Mouse (Mus musculus): ENCODE results near the gene Hist1h2bn. TPM values are rescaled to one million over a fixed set of nuclear protein-coding genes. Genes with fewer than 3 reads are reported as not detected.
"Not testable (repeated sequence)": the region's sequence is repeated elsewhere in the genome, so short reads cannot be mapped to it uniquely, and the experiment has no call there.

The Hist1h2bn gene
- polyA plus RNA-seq, 1 experiment: 2.4 TPM

DNA sequence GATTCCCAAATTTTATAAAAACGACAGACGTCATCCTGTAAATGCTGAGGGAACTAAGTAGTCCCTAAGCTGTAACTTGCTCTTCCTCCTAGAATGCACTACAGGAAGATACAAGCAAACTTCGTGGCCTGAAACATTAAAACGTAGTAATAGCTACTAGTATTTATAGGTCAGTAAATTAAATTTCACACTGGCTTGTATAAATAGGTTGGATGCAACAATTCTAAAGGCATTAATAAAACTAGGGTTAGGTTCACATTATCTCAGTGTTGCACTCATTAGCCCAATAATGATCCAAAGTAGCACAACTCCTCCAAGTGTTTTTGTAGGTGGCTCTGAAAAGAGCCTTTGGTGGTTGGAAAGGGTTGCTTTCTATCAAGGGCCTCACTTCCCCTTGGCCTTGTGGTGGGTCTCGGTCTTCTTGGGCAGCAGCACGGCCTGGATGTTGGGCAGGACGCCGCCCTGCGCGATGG, 836 bp upstream of the Hist1h2bn start:
- no peak for DNase-seq
- TF ChIP-seq CTCF (IDR thresholded peaks at IDR 0.05; ENCODE audit: insufficient read depth, low read length) (no peak), POLR2A (IDR thresholded peaks at IDR 0.05; ENCODE audit: borderline replicate concordance, extremely low read depth, low read depth, low read length) (no peak)
- Histone ChIP-seq H3K4me1 (ENCODE audit: control insufficient read depth, insufficient read depth, low read length) (peaks cover 8% of the 10 kb centered on the region), H3K4me3 (replicated peaks; ENCODE audit: extremely low read depth, low read depth, low read length) (peak overlapping the region; percentile 45)
- WGBS: 2% methylated on average over 10 of the region's 10 CpGs

- not testable (repeated sequence) for H3K4me1 ChIP-seq (ENCODE audit: control insufficient read depth, insufficient read depth, low read length)
- peak overlapping the region; percentile 47 for H3K4me3 ChIP-seq (replicated peaks; ENCODE audit: extremely low read depth, low read depth, low read length)
- WGBS: under 1% methylated on average over 21 of the region's 26 CpGs
- peak; percentile 11 for DNase-seq
Observed at GRCm38 (mm10) chr13:21754294-21755001, 525 bp downstream of the Hist1h2bn start.

GRCm38 (mm10) chr13:21755707-21756106, 1.8 kb downstream of the Hist1h2bn start:
- no peak overlapping the region for H3K4me3 ChIP-seq (replicated peaks; ENCODE audit: extremely low read depth, low read depth, low read length)
- peaks cover 3% of the 10 kb centered on the region; the same call in 1 of the 2 replicates for H3K4me1 ChIP-seq (ENCODE audit: control insufficient read depth, insufficient read depth, low read length)
- TF ChIP-seq CTCF (IDR thresholded peaks at IDR 0.05; ENCODE audit: insufficient read depth, low read length): no peak
- TF ChIP-seq POLR2A (IDR thresholded peaks at IDR 0.05; ENCODE audit: borderline replicate concordance, extremely low read depth, low read depth, low read length): no peak
- 46% methylated on average over 1 of the region's 1 CpGs for WGBS
- DNase-seq: no peak

DNA sequence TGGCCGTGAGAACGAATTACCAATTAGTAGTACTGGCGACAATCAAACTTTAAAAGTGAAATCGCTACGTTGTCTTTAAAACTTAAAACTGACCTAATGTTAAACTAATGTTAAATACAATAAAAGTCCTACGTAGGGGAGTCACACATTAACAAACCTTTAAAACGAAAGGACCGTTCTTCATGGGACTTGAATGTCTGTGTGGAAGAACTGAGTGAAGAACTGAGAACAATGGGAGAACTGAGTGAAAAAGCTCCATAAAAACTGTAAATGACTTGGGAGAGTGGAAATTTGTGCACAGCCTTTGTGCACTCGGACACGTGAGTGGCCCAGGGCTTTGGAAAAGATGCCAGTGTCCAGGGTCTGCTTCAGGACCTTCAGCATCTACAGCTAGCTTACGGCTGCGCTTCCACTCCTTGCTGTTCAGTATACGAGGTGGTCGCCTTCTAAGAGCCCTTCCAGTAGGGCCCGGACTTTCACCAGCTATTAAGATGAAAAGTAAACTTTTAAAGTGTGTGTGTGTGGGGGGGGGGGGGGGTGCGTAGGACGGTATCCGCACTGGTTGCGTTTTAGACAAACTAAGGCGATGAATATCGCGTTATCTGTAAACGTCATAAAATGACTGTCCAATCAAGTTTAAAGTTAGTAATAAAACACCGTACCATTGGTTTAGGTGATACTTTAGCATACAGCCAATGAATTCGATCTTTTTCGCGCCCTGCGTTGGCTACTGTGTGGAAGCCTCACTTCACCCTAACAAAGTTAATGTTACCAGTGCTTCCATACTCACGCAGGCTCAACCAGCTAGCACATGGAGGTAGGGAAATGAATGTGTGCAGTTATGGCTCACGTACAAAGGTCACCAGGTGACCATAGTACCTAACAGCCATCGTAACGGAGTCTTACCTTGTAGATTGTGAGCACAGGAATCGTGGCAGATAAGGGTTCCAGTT, 25.2 kb downstream of the Hist1h2bn start:
- DNase-seq: peak; percentile 45
- Histone ChIP-seq H3K4me1 (ENCODE audit: control insufficient read depth, insufficient read depth, low read length) (peaks cover 10% of the 10 kb centered on the region), H3K4me3 (replicated peaks; ENCODE audit: extremely low read depth, low read depth, low read length) (peak overlapping the region; percentile 81)
- 1% methylated on average over 33 of the region's 33 CpGs for WGBS
- TF ChIP-seq CTCF (IDR thresholded peaks at IDR 0.05; ENCODE audit: insufficient read depth, low read length) (no peak), POLR2A (IDR thresholded peaks at IDR 0.05; ENCODE audit: borderline replicate concordance, extremely low read depth, low read depth, low read length) (peak; percentile 22; the same call in 1 of the 2 replicates)

DNA sequence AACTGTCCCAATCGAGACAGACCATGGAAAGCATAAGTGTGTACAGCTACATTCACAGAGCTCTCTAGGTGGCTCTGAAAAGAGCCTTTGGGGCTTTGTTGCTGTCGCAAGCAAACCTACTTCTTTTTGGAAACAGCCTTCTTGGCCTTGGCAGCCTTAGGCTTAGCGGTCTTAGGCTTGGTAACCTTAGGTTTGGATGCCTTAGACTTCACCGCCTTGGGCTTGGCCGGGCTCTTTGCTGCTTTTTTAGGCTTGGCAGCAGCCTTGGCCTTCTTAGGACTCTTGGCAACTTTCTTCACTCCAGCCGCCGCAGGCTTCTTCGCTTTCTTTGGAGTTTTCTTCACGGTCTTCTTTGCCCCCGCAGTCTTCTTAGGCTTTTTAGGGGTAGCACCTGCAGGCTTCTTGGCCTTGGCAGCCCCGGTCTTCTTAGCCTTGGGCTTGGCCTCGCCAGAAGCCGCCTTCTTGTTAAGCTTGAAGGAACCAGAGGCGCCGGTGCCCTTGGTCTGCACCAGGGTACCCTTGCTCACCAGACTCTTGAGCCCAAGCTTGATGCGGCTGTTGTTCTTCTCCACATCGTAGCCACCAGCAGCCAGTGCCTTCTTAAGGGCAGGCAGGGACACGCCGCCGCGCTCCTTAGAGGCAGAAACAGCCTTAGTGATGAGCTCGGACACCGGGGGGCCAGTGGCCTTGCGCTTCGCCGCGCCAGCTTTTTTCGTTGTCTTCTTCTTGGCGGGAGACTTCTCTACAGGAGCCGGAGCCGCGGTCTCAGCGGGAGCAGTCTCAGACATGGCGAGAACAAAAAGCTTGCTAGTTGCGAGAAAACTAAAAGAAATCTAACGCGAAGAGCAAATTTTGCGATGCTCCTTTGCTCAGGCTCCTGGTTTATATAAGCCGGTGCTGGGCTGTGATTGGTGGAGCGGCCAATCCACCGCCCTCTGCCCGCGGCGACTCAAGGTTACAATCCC, 26.1 kb downstream of the Hist1h2bn start, which contains the start of gene Hist1h1b:
TSS of gene Hist1h1b (minus strand) at position 859 of the 965 bp plus-strand sequence.
- 1% methylated on average over 44 of the region's 44 CpGs for WGBS
- no peak for TF ChIP-seq CTCF (IDR thresholded peaks at IDR 0.05; ENCODE audit: insufficient read depth, low read length)
- no peak for TF ChIP-seq POLR2A (IDR thresholded peaks at IDR 0.05; ENCODE audit: borderline replicate concordance, extremely low read depth, low read depth, low read length)
- Histone ChIP-seq H3K4me1 (ENCODE audit: control insufficient read depth, insufficient read depth, low read length) (peaks cover 10% of the 10 kb centered on the region), H3K4me3 (replicated peaks; ENCODE audit: extremely low read depth, low read depth, low read length) (peak within 1 kb of the TSS; percentile 81)
- peak; percentile 47 for DNase-seq

GRCm38 (mm10) chr13:21781021-21781555, 27.2 kb downstream of the Hist1h2bn start:
- no peak for DNase-seq
- 52% methylated on average over 6 of the region's 6 CpGs for WGBS
- H3K4me3 ChIP-seq (replicated peaks; ENCODE audit: extremely low read depth, low read depth, low read length): no peak overlapping the region
- peaks cover 10% of the 10 kb centered on the region for H3K4me1 ChIP-seq (ENCODE audit: control insufficient read depth, insufficient read depth, low read length)
- no peak for TF ChIP-seq CTCF (IDR thresholded peaks at IDR 0.05; ENCODE audit: insufficient read depth, low read length)
- no peak for TF ChIP-seq POLR2A (IDR thresholded peaks at IDR 0.05; ENCODE audit: borderline replicate concordance, extremely low read depth, low read depth, low read length)

- 91% methylated on average over 1 of the region's 1 CpGs for WGBS
- TF ChIP-seq POLR2A (IDR thresholded peaks at IDR 0.05; ENCODE audit: borderline replicate concordance, extremely low read depth, low read depth, low read length): no peak
- no peak for TF ChIP-seq CTCF (IDR thresholded peaks at IDR 0.05; ENCODE audit: insufficient read depth, low read length)
- peaks cover 10% of the 10 kb centered on the region for H3K4me1 ChIP-seq (ENCODE audit: control insufficient read depth, insufficient read depth, low read length)
- DNase-seq: no peak
- no peak overlapping the region for H3K4me3 ChIP-seq (replicated peaks; ENCODE audit: extremely low read depth, low read depth, low read length)
Observed at GRCm38 (mm10) chr13:21781639-21782038, 27.7 kb downstream of the Hist1h2bn start.

DNA sequence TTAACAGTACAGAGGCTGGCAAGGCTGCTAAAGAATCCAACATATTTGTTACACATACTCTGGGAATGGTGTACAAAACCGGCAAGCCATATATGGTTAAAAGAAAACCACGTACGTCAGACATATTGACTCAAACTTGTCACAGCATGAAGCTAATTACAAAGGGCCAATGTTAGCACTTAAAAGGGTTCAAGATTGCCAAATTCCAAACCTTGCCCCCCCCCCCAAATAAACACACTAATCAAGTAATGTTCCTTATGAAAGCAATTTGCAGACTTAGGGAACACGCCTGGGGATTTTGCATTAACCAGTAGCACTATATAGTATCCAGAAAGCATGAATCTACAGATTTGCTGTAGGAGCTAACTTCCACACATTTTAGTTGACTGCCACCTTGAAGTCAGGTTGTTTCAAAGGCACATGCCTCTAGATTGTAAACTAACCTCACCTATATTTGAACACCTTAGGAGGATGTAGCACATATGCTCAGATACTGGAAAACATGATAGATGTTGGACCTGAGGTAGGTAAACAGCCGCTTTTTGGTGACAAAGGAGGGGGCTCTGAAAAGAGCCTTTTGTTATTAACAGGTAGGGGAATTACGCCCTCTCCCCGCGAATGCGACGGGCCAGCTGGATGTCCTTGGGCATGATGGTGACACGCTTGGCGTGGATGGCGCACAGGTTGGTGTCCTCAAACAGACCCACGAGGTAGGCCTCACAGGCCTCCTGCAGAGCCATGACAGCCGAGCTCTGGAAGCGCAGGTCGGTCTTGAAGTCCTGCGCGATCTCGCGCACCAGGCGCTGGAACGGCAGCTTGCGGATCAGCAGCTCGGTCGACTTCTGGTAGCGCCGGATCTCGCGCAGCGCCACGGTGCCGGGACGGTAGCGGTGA, 28.7 kb downstream of the Hist1h2bn start:
- DNase-seq; H3K4me1 ChIP-seq (ENCODE audit: control insufficient read depth, insufficient read depth, low read length): not testable (repeated sequence)
- WGBS: 3% methylated on average over 17 of the region's 35 CpGs
- H3K4me3 ChIP-seq (replicated peaks; ENCODE audit: extremely low read depth, low read depth, low read length): peak overlapping the region; percentile 10
- TF ChIP-seq POLR2A (IDR thresholded peaks at IDR 0.05; ENCODE audit: borderline replicate concordance, extremely low read depth, low read depth, low read length): 0 out of 2 replicates have a peak, but pooled peaks have one; percentile 22

All from lung, adult 2 months (tissue).